Mouse (Mus musculus) spleen, adult 2 months (tissue): Measurements from ENCODE around the gene Gosr2. TPM values are rescaled to one million over a fixed set of nuclear protein-coding genes. Genes with fewer than 3 reads are reported as not detected.

Experiments used
- DNase-seq, 2 experiments: peaks; one replicate each; pipeline versions ENCODE4 v3.0.0 to v3.0.0-alpha.2; 2012 to 2021; ENCODE audit warnings: low spot score in 2 of 2, low read depth in 1 of 2
- H3K27ac ChIP-seq: fragments of 200-500 bp; 2 replicates; pipeline ENCODE4 v1.5.1; 2012; ENCODE audit warnings: low read length, inconsistent platforms; ENCODE audit not compliant: insufficient read depth
- H3K27me3 ChIP-seq: fragments of 200-500 bp; 2 replicates; pipeline ENCODE4 v1.6.1; 2012; ENCODE audit warnings: mild to moderate bottlenecking, moderate library complexity, low read length, inconsistent platforms; ENCODE audit not compliant: control insufficient read depth, insufficient read depth
- H3K36me3 ChIP-seq: fragments of 200-500 bp; 2 replicates; pipeline ENCODE4 v1.6.1; 2012; ENCODE audit warnings: mild to moderate bottlenecking, low read length, inconsistent platforms; ENCODE audit not compliant: control insufficient read depth, insufficient read depth
- H3K4me1 ChIP-seq: fragments of 200-500 bp; 2 replicates; pipeline ENCODE4 v1.6.1; 2011; ENCODE audit warnings: inconsistent platforms; ENCODE audit not compliant: control insufficient read depth, insufficient read depth, insufficient read length
- H3K4me3 ChIP-seq: fragments of 200-500 bp; 2 replicates; pipeline ENCODE4 v1.5.1; 2011; ENCODE audit warnings: mild to moderate bottlenecking, inconsistent platforms; ENCODE audit not compliant: insufficient read depth, insufficient read length; ENCODE audit errors: extremely low read depth
- CTCF ChIP-seq: fragments of 200-500 bp; IDR thresholded peaks from 2 replicates; pipeline ENCODE4 v1.5.1; 2011; ENCODE audit warnings: mild to moderate bottlenecking, inconsistent platforms; ENCODE audit not compliant: insufficient read depth, insufficient read length, insufficient replicate concordance; ENCODE audit errors: extremely low read depth
- POLR2A ChIP-seq: fragments of 200-500 bp; IDR thresholded peaks from 2 replicates; pipeline ENCODE4 v1.6.1; 2011; ENCODE audit warnings: low read depth, low read length, inconsistent platforms
- WGBS: fragments of 180-500 bp; shearing (Covaris S2); methylation state at CpG from one replicate; pipeline ENCODE4 v1.1.7; 2018; 5-methylcytosine and 5-hydroxymethylcytosine counted together
- polyA plus RNA-seq: library from polyadenylated mRNA; depleted of rRNA; stranded (reverse); fragments of >200 nt; gene quantifications from 2 replicates; pipeline ENCODE4 v1.2.3, GENCODE M21; 2012

Gosr2 gene
- polyA plus RNA-seq, 1 experiment, result 58.5 TPM

- no peak for TF ChIP-seq POLR2A
- no peak for TF ChIP-seq CTCF
- no peak for DNase-seq
- peaks cover 15% of the 10 kb centered on the region for H3K36me3 ChIP-seq
- no peak overlapping the region for H3K27ac ChIP-seq
- WGBS, result 100% methylated on average over 1 of the region's 1 CpGs
- no peaks in the 10 kb centered on the region for H3K27me3 ChIP-seq
- no peak overlapping the region for H3K4me3 ChIP-seq
- peaks cover 12% of the 10 kb centered on the region; the same call in 1 of the 2 replicates for H3K4me1 ChIP-seq
Measured at GRCm38 (mm10) chr11:103691036-103691435, 6.7 kb downstream of the Gosr2 start.

- H3K36me3 ChIP-seq, result peaks cover 30% of the 10 kb centered on the region
- H3K4me3 ChIP-seq, result no peak overlapping the region
- H3K27ac ChIP-seq, result peak overlapping the region; percentile 12; the same call in 1 of the 2 replicates
Measured at GRCm38 (mm10) chr11:103688980-103689378, 8.7 kb downstream of the Gosr2 start.

GRCm38 (mm10) chr11:103688271-103688979 lies 9.3 kb downstream of the Gosr2 start:
- no peak for TF ChIP-seq CTCF
- Histone ChIP-seq H3K4me3 (no peak overlapping the region), H3K36me3 (peaks cover 35% of the 10 kb centered on the region), H3K4me1 (peaks cover 8% of the 10 kb centered on the region; the same call in 1 of the 2 replicates), H3K27me3 (no peaks in the 10 kb centered on the region), H3K27ac (no peak overlapping the region; the same call in 1 of the 2 replicates)
- DNase-seq, result no peak
- WGBS, result 47% methylated on average over 6 of the region's 6 CpGs

More at GRCm38 (mm10) chr11:103688980-103689378, 8.7 kb downstream of the Gosr2 start:
- TF ChIP-seq CTCF (no peak), POLR2A (no peak)
- WGBS, result 38% methylated on average over 3 of the region's 3 CpGs
- DNase-seq, result no peak
- H3K27me3 ChIP-seq, result no peaks in the 10 kb centered on the region
- peaks cover 8% of the 10 kb centered on the region; the same call in 1 of the 2 replicates for H3K4me1 ChIP-seq

- H3K4me3 ChIP-seq, result no peak overlapping the region
- no peak for TF ChIP-seq POLR2A
- TF ChIP-seq CTCF, result no peak
- peaks cover 51% of the 10 kb centered on the region for H3K36me3 ChIP-seq
- no peak overlapping the region for H3K27ac ChIP-seq
- no peak for DNase-seq
- peaks cover 8% of the 10 kb centered on the region; the same call in 1 of the 2 replicates for H3K4me1 ChIP-seq
- 16% methylated on average over 6 of the region's 6 CpGs for WGBS
- no peaks in the 10 kb centered on the region for H3K27me3 ChIP-seq
Measured at GRCm38 (mm10) chr11:103686706-103687105, 11.0 kb downstream of the Gosr2 start.

- DNase-seq, result no peak
- H3K36me3 ChIP-seq, result peaks cover 57% of the 10 kb centered on the region
Measured at GRCm38 (mm10) chr11:103685261-103685736, 12.4 kb downstream of the Gosr2 start.

GRCm38 (mm10) chr11:103683667-103684334 lies 13.9 kb downstream of the Gosr2 start:
- 93% methylated on average over 11 of the region's 11 CpGs for WGBS
- no peak for TF ChIP-seq POLR2A
- no peak for TF ChIP-seq CTCF
- H3K27ac ChIP-seq, result no peak overlapping the region
- no peaks in the 10 kb centered on the region for H3K27me3 ChIP-seq
- no peak overlapping the region for H3K4me3 ChIP-seq
- DNase-seq, result no peak
- no peaks in the 10 kb centered on the region for H3K4me1 ChIP-seq
- peaks cover 66% of the 10 kb centered on the region for H3K36me3 ChIP-seq

More at GRCm38 (mm10) chr11:103685261-103685736, 12.4 kb downstream of the Gosr2 start:
- WGBS, result 50% methylated on average over 7 of the region's 7 CpGs
- H3K4me3 ChIP-seq, result no peak overlapping the region
- H3K27ac ChIP-seq, result no peak overlapping the region; the same call in 1 of the 2 replicates
- H3K4me1 ChIP-seq, result peaks cover 6% of the 10 kb centered on the region; the same call in 1 of the 2 replicates
- H3K27me3 ChIP-seq, result no peaks in the 10 kb centered on the region
- no peak for TF ChIP-seq CTCF
- TF ChIP-seq POLR2A, result no peak
